Mouse (Mus musculus) forebrain, embryonic 14.5 days (tissue): ENCODE measurements around the gene Capn7. TPM values are rescaled to one million over a fixed set of nuclear protein-coding genes. Genes with fewer than 3 reads are reported as not detected.

Experiments
- ATAC-seq: fragments of 200-750 bp; cut with Nextera tagmentation; 2 replicates; pipeline ENCODE4 v1.8.0; 2017; ENCODE audit warnings: mild to moderate bottlenecking, moderate library complexity
- DNase-seq: peaks from one replicate; pipeline ENCODE4 v3.0.0-alpha.2; 2015; ENCODE audit warnings: low spot score
- H3K27ac ChIP-seq: fragments of 300-500 bp; sonication (generic); 2 replicates; pipeline ENCODE4 v1.5.1; 2014; ENCODE audit warnings: low read depth, mild to moderate bottlenecking, control low read depth, low read length, moderate library complexity
- H3K27me3 ChIP-seq: fragments of 300-500 bp; sonication (generic); replicated peaks from 2 replicates; pipeline ENCODE4 v1.6.1; 2014; ENCODE audit warnings: low read length, control low read depth, mixed read lengths; ENCODE audit not compliant: control insufficient read depth, insufficient read depth
- H3K36me3 ChIP-seq: fragments of 300-500 bp; sonication (generic); 2 replicates; pipeline ENCODE4 v1.6.1; 2014; ENCODE audit warnings: low read length, control low read depth; ENCODE audit not compliant: control insufficient read depth, insufficient read depth
- H3K4me1 ChIP-seq: fragments of 300-500 bp; sonication (generic); 2 replicates; pipeline ENCODE4 v1.6.1; 2014; ENCODE audit warnings: antibody characterized with exemption, low read length, control low read depth; ENCODE audit not compliant: control insufficient read depth, insufficient read depth
- H3K4me2 ChIP-seq: fragments of 300-500 bp; sonication (generic); 2 replicates; pipeline ENCODE4 v1.6.1; 2014; ENCODE audit warnings: mild to moderate bottlenecking, control low read depth, low read length
- H3K4me3 ChIP-seq: fragments of 300-500 bp; sonication (generic); 2 replicates; pipeline ENCODE4 v1.5.1; 2014; ENCODE audit warnings: low read depth, low read length, control low read depth
- H3K9ac ChIP-seq: fragments of 300-500 bp; sonication (generic); 2 replicates; pipeline ENCODE4 v1.6.1; 2014; ENCODE audit warnings: mild to moderate bottlenecking, low read length, control low read depth, moderate library complexity
- H3K9me3 ChIP-seq: fragments of 300-500 bp; sonication (generic); replicated peaks from 2 replicates; pipeline ENCODE4 v1.6.1; 2016; ENCODE audit warnings: low read length, control low read depth, mixed read lengths; ENCODE audit not compliant: control insufficient read depth
- WGBS: fragments of 180-500 bp; shearing (Covaris S2); extraction: QIAGEN DNeasy Blood & Tissue Kit; methylation state at CpG from one replicate; pipeline ENCODE4 v1.1.7; 2014; 5-methylcytosine and 5-hydroxymethylcytosine counted together
- polyA plus RNA-seq: library from polyadenylated mRNA; unstranded; fragments of >200 nt; fragmentation: Nextera tagmentation; extraction: Ambion mirVana; gene quantifications from 2 replicates; pipeline ENCODE4 v1.2.1, GENCODE M21; 2014

Capn7 gene
- polyA plus RNA-seq, 1 experiment from 2014 or later: 61.9 TPM

GRCm38 (mm10) chr14:31396428-31396827, 60.0 kb downstream of the Capn7 start:
- Histone ChIP-seq H3K4me1 (no peaks in the 10 kb centered on the region), H3K4me3 (no peak overlapping the region), H3K9ac (no peak overlapping the region), H3K27ac (no peak overlapping the region), H3K27me3 (no peaks in the 10 kb centered on the region), H3K4me2 (no peak overlapping the region), H3K9me3 (no peaks in the 10 kb centered on the region), H3K36me3 (0 out of 2 replicates have a peak, but pooled peaks cover 9% of the 10 kb centered on the region)
- ATAC-seq (no peak), DNase-seq (no peak)
- 96% methylated on average over 2 of the region's 2 CpGs for WGBS

GRCm38 (mm10) chr14:31397353-31397752, 60.9 kb downstream of the Capn7 start:
- ATAC-seq (no peak), DNase-seq (no peak)
- Histone ChIP-seq H3K27me3 (no peaks in the 10 kb centered on the region), H3K4me2 (no peak overlapping the region), H3K27ac (no peak overlapping the region), H3K9me3 (no peaks in the 10 kb centered on the region), H3K4me3 (no peak overlapping the region), H3K36me3 (0 out of 2 replicates have a peak, but pooled peaks cover 9% of the 10 kb centered on the region), H3K9ac (no peak overlapping the region), H3K4me1 (no peaks in the 10 kb centered on the region)
- 85% methylated on average over 12 of the region's 12 CpGs for WGBS

DNA sequence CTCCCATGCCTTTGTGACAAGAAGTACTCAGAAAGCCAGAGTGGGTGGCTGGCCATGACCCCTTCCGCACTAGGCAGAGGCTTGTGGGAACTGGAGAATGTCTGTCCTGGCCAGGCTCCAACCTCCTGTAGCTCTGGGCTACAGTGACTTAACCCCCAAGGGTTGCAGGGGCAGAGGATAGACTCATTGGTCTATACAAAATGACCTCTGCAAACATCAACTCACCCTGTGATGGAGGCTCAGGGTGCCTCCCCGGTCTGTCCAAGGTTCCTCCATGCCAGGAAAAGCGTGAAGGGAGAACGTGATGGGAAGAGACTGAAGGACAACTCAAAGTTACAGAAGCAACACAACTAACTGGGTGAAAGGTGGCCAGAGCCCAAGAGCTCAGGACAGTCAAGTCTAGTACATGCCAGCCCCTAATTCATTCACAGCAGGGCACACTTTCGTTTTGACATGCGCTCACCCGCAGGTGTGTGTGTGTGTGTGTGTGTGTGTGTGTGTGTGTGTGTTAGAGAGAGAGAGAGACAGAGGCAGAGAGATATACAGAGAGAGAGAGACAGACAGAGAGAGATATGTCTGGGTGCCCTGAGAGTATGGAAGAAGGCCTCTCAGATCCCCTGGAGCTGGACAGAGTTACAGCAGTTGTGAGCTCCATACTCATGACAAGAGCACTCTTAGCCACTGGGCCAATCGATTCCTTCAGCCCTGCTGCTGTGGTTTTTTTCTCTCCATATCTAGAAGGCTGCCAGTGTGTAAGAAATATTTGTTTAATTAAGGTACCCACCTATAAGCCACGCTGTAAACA, 61.6 kb downstream of the Capn7 start:
- no peak overlapping the region for H3K9ac ChIP-seq
- H3K36me3 ChIP-seq: 0 out of 2 replicates have a peak, but pooled peaks cover 9% of the 10 kb centered on the region
- H3K9me3 ChIP-seq: no peaks in the 10 kb centered on the region
- ATAC-seq (no peak), DNase-seq (no peak)
- no peaks in the 10 kb centered on the region for H3K4me1 ChIP-seq
- H3K4me3 ChIP-seq: no peak overlapping the region
- H3K27ac ChIP-seq: no peak overlapping the region
- H3K4me2 ChIP-seq: no peak overlapping the region
- H3K27me3 ChIP-seq: no peaks in the 10 kb centered on the region
- 83% methylated on average over 9 of the region's 9 CpGs for WGBS

- no peak overlapping the region for H3K27ac ChIP-seq
- 85% methylated on average over 11 of the region's 11 CpGs for WGBS
- ATAC-seq (no peak), DNase-seq (no peak)
- no peak overlapping the region for H3K4me3 ChIP-seq
- no peak overlapping the region for H3K9ac ChIP-seq
- H3K9me3 ChIP-seq: no peaks in the 10 kb centered on the region
- H3K4me1 ChIP-seq: no peaks in the 10 kb centered on the region
- no peaks in the 10 kb centered on the region for H3K27me3 ChIP-seq
- H3K36me3 ChIP-seq: 0 out of 2 replicates have a peak, but pooled peaks cover 9% of the 10 kb centered on the region
- H3K4me2 ChIP-seq: no peak overlapping the region
Measured at GRCm38 (mm10) chr14:31398819-31399218, 62.4 kb downstream of the Capn7 start.

- Histone ChIP-seq H3K36me3 (0 out of 2 replicates have a peak, but pooled peaks cover 9% of the 10 kb centered on the region), H3K4me2 (no peak overlapping the region), H3K4me1 (no peaks in the 10 kb centered on the region), H3K27ac (no peak overlapping the region), H3K27me3 (no peaks in the 10 kb centered on the region), H3K9me3 (no peaks in the 10 kb centered on the region), H3K9ac (no peak overlapping the region), H3K4me3 (no peak overlapping the region)
- DNase-seq: no peak
- 93% methylated on average over 3 of the region's 3 CpGs for WGBS
- no peak for ATAC-seq
Measured at GRCm38 (mm10) chr14:31399271-31399670, 62.8 kb downstream of the Capn7 start.

- Histone ChIP-seq H3K4me1 (no peaks in the 10 kb centered on the region), H3K4me3 (no peak overlapping the region), H3K4me2 (no peak overlapping the region), H3K9ac (no peak overlapping the region), H3K36me3 (peaks cover 11% of the 10 kb centered on the region; the same call in 1 of the 2 replicates), H3K27ac (no peak overlapping the region), H3K27me3 (no peaks in the 10 kb centered on the region), H3K9me3 (no peaks in the 10 kb centered on the region)
- 89% methylated on average over 7 of the region's 7 CpGs for WGBS
- ATAC-seq: no peak
- no peak for DNase-seq
Measured at GRCm38 (mm10) chr14:31400246-31400645, 63.8 kb downstream of the Capn7 start.

DNA sequence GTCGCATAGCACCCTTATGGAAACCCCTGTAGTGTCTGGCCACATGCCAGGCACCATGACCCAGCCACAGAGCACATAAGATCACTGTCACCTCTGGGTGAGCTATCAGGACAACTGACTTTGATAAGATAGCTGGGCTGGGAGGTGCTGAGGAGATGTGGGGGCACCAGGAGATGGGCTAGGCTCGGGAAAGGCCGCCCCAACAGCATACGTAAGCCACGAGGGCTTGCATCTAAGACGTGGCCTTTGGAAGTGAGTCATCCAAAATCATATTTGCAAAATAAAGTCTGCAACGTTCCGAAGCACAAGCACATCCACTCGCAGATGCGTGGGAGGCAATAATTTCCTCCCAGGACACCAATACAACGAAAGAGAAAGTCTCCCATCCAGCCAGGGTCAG, 64.5 kb downstream of the Capn7 start:
- Histone ChIP-seq H3K9ac (no peak overlapping the region), H3K36me3 (peaks cover 13% of the 10 kb centered on the region; the same call in 1 of the 2 replicates), H3K4me3 (no peak overlapping the region), H3K27ac (no peak overlapping the region), H3K4me2 (no peak overlapping the region), H3K4me1 (no peaks in the 10 kb centered on the region), H3K9me3 (no peaks in the 10 kb centered on the region), H3K27me3 (no peaks in the 10 kb centered on the region)
- WGBS: 91% methylated on average over 11 of the region's 11 CpGs
- DNase-seq (no peak), ATAC-seq (no peak)

- Histone ChIP-seq H3K27me3 (no peaks in the 10 kb centered on the region), H3K36me3 (peaks cover 20% of the 10 kb centered on the region; the same call in 1 of the 2 replicates), H3K4me2 (no peak overlapping the region), H3K9ac (no peak overlapping the region), H3K27ac (no peak overlapping the region), H3K4me3 (no peak overlapping the region), H3K4me1 (no peaks in the 10 kb centered on the region), H3K9me3 (no peaks in the 10 kb centered on the region)
- WGBS: 83% methylated on average over 6 of the region's 6 CpGs
- ATAC-seq (no peak), DNase-seq (no peak)
Measured at GRCm38 (mm10) chr14:31401918-31402427, 65.5 kb downstream of the Capn7 start.

- no peak for ATAC-seq
- H3K27ac ChIP-seq: no peak overlapping the region
- WGBS: 84% methylated on average over 5 of the region's 5 CpGs
- no peak overlapping the region for H3K9ac ChIP-seq
- H3K27me3 ChIP-seq: no peaks in the 10 kb centered on the region
- H3K4me1 ChIP-seq: no peaks in the 10 kb centered on the region
- no peak overlapping the region for H3K4me2 ChIP-seq
- H3K4me3 ChIP-seq: no peak overlapping the region
- DNase-seq: no peak
- H3K36me3 ChIP-seq: peaks cover 18% of the 10 kb centered on the region; the same call in 1 of the 2 replicates
- no peaks in the 10 kb centered on the region for H3K9me3 ChIP-seq
Measured at GRCm38 (mm10) chr14:31402693-31403092, 66.3 kb downstream of the Capn7 start.
